Mouse (Mus musculus) T-helper 17 cell (primary cell): ENCODE results near the gene Tssk4.

ENCODE experiments used
- in situ Hi-C, 2 experiments: fragments of 300-600 bp; cut with MboI, MseI; formaldehyde crosslinking; loops; 1 replicate in 1 of 2; 2 replicates in 1 of 2; pipeline ENCODE4 v1.15.1; 2025; ENCODE audit warnings: high pct_unique_total_duplicates in 2 of 2

Gene Tssk4

DNA sequence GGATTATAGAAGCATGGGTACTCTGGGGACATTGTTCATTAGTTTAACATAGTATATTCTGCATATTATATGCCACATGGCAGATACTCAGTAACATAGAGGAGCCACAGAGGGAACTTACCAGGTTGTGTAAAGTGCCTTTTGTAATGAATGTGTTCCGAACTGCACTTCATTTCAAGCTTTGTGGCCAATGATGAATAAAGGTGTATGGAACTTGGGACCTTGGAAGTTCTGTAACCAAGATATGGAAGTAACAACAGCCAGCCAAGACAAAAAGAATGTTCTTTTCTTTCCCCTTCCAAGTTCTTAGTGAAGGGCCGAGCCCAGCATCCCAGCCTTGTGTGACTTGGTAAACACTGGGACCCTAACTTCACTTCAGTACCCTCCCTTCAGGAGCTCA lies at the start of gene Tssk4:
TSS of gene Tssk4 (plus strand) at position 301 of the 400 bp plus-strand sequence.
- in situ Hi-C loops = no loop called here

DNA sequence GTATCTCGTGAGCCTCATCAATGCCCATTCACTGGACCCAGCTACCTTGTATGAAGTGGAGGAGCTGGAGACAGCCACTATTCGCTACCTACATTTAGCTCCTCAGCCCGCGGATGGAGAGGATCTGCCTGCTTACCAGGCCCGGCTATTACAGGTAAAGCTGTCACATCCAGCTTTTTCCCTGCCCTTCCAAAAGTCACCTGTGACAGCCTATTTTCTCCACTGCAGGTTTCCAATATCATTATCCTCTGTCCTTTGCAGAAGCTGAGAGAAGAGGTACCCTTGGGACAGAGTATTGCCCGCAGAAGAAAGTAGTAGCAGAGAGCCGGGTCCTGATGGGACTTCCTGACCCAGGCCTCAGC lies 46.7 kb upstream of the Tssk4 start, which contains the start of gene Irf9:
TSS of gene Irf9 (plus strand) at position 301 of the 362 bp plus-strand sequence.
- in situ Hi-C loops = no loop called here

DNA sequence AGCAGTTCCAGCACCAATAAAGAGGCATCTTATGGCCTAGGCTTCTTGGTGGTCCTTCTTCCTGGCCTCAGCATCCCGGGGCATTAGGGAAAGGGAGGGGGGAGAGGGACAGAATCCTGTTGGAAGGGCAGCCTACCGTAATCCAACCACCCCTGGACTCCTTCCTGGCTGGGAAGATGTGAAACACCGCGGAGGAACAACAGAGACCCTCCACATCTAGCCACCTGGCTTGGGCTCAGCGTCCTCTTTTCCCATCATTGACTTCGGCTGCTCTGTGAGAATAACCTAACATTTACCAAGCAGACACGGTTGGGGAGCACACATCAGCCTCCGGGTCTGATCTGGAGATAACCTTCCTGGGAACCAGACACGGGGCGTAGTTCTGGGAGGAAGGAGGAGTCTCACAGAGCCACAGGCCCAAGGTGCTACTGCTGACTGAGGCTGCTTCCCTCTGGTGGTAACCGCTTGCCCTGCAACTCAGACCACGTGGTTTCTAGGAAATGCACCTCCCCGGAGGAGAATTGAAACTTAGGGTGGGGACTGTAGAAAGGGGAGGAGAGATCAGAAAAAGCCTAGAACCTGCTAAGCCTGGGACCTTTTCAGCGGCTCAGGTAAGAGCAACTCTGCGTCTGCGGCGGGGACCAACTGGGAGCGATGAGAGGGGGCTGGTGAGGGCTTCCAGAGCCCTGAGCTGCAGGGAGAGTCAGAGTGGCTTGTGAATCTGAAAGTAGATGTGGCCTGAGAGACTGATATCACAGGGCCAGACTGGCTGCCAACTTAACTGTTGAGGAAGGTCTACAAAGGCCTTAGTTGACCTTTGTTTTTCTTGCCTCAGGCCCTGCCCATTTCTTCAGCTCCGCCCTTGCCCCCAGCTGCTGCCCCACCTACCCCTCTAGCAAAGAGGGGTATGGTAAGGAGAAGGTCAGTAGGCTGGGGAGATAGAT lies 46.1 kb upstream of the Tssk4 start:
- in situ Hi-C loops = no loop called here

DNA sequence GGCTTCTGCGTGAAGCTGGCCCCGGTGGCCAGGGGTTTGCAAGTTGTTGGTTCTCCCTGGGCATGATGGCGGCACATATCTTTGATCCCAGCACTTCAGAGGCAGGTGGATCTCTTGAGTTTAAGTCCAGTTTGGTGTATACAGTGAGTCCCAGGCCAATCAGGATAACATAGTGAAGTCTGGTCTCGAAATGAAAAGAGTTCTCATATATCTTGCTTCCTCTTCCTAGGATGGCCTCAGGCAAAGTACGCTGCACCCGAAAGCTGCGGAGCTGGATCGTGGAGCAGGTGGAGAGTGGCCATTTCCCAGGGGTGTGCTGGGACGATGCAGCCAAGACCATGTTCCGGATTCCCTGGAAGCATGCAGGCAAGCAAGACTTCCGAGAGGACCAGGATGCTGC lies 45.2 kb upstream of the Tssk4 start:
- in situ Hi-C loops = no loop called here

DNA sequence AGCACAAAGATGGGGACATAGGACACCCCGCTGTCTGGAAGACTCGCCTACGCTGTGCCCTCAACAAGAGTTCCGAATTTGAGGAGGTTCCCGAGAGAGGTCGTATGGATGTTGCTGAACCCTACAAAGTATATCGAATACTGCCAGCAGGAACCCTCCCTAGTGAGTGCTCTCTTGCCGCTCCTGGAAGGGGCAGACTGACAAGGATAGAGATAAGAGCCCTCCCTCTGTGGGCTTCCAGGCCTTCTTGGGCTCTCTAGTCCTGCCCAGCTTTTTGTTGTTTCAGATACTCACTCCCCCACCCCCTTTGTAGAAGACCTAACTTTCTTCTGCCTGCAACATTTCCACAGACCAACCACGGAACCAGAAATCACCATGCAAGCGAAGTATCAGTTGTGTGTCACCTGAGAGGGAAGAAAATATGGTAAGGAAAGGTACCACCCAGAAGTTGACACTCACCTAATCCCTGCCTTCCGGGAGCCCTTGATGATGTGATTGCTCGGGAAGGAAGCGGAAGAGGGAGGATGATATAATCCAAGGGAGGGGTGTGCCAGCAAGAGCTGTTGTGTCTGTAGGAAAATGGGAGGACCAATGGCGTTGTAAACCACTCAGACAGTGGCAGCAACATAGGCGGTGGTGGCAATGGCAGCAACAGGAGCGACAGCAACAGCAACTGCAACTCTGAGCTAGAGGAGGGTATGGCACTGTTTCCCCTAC lies 44.1 kb upstream of the Tssk4 start:
- in situ Hi-C loops = no loop called here

DNA sequence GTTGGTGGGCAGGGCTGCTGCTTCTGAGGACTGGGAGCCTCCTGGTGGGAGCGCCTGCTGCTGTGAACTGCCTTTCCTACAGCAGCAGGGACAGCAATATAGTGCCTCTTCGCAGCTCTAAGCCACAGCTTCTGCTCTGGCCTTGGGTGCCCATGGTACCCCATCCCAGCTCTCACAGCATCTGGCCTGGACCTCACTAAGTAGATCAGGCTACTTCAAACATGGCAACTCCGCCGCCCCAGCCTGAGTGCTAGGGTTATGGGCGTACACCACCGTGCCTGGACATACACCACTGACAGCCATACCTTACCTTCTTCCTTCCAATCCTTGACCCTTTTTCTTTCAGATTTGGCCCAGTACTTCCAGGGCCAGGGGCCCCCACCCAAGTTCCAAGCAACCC lies 41.6 kb upstream of the Tssk4 start:
- in situ Hi-C loops = no loop called here

DNA sequence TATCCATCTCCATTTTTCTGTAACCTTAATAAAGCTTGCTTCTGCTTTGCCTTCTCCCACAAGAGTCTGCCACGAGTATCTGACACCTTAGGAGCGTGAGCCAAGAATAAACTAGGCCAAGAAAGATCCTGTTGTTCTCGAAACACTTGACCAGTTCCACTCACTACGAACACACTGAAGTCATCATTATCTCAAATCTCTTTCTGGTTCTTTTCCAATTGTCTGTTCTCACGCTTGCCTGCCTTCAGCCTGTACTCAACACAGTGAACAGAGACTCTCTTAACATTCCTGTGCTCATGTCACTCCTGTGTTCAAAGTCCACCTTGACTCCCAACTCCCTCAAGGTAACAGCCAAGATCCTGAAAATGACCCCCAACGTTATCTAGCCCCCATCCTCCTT lies 36.6 kb upstream of the Tssk4 start:
- in situ Hi-C loops = no loop called here

DNA sequence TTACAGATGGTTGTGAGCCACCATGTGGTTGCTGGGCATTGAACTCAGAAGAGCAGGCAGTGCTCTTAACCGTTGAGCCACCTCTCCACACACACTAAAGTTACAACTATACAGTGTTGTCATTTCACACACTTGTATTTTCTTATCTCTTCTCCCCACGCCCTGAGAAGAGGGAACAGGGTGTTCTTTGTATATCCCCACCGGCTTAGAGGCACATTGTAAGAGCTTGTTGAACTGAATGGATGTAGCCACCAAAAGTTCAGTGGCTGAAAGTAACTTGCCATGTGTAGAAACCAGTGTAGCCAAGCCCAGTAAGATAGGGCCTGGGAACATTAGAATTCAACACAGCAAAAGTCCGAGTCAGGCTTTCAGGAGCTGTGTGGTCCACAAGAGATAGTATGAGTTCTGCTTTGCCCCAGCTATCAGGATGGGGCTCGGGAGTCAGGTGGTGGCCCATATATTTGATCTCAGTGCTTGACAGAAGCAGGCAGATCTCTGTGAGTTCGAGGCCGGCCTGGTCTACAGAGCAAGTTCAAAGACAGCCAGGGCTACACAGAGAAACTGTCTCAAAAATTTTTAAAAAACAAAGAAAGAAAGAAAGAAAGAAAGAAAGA lies 35.3 kb upstream of the Tssk4 start:
- in situ Hi-C loops = no loop called here

DNA sequence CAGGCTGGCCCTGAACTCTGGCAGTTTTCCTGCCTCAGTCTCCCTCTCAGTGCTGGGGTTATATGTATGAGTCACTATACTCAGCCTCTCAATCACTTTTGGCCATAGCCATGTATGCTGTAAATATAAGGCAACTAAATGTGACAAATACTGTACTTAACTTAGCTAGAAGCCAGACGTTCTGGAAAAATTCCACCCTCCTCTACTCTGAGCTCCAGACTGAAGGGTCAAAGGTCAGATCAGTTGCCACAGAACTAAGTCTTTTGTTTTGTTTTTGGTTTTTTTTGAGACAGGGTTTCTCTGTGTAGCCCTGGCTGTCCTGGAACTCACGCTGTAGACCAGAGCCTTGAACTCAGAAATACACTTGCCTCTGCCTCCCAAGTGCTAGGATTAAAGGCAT lies 34.1 kb upstream of the Tssk4 start:
- in situ Hi-C loops = no loop called here

DNA sequence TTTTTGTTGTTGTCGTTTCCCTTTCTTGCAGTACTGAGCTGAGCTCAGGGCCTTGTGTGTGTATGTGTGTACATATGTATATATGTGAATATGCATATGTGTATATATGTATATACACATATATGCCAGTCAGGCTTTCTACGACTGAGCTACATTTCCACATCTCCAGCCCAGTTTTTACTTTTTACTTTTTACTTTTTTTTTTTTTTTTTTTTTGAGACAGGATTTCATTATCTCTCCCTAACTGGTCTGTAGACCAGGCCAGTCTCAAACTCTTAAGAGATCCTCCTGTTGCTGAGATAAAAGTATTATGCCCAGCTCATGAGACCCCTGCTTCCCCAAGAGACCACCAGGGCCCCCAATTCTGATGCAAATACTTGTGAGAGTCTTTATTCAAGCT lies 33.1 kb upstream of the Tssk4 start:
- in situ Hi-C loops = no loop called here

DNA sequence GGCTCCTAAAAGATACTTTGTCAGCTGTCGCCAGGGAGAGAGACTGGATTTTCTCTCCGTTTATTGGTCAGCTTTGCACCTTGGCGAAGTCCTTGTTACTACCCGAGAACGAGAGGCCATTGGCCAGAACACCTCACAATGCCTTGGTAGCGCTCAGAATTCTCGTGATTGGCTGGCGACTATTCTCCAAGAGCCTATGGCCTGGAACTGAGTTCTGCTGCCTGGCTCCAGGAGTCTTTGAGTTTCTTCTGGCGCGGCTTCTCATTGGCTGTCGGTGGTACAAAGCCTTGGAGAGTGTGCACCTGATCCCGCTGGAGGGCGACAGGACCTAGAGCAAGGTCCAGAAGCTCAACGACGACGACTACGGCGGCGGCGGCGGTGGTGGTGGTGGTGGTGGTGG lies 32.2 kb upstream of the Tssk4 start, which contains the start of gene Rec8:
TSS of gene Rec8 (plus strand) at position 216 of the 400 bp plus-strand sequence.
- in situ Hi-C loops = no loop called here

DNA sequence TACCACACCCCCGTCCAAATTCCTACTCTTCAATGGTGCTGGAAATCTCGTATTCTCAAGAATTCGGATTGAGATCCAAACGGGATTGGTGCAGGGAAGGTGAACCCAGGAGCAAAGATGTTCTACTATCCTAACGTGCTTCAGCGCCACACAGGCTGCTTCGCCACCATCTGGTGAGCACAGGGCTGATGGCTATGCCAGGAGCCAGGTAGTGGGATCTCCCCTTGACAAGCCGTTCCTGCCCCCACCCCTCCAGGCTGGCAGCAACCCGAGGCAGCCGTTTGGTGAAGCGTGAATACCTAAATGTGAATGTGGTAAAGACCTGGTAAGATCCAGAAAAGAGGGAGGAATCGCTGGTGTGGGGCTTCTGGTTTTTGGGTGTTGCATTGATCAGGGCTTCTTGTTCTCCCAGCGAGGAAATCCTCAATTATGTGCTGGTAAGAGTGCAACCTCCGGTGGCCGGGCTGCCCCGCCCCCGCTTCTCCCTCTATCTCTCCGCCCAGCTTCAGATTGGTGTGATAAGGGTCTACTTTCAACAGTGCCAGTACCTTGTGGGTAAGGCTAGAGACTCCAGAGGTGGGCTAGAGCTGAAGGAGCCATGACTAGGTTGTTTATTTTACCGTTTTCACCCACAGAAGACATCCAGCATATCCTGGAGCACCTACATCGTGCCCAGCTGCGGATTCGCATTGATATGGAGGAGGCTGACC lies 31.3 kb upstream of the Tssk4 start:
- in situ Hi-C loops = no loop called here

DNA sequence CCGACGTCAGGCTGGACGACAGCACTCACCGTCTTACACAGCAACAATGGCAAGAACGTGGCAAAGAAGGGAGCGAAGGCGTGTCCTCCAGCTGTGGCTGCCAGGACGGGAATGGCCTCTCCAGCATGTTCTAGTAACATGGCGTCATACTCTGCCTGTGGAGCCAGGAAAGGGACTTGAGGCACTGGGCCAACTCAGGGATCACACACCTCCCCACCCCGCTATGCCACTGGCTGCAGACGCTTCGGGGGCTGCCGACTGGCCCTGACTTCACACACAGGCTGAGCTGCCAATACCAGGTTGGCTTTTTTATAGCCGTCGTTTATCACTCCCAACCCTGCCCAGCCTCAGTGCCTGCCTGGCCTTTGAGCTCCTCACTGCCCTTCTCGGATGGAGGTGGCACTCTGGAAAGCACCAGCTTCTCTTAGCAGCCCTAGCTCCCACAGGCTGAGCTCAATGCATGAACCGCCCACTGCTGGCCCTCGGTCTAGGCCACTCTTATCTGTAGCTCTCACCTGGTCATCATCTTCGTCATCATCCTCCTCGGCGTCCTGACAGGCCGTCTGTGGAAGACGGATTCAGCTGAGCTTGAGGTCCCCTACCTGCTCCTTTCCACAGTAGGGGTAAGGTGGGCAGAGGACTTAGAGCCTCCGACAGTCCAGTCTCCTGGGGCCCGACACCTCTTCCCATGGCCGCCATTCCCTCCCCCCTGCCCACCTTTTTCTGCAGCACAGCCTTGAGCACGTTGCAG lies 21.7 kb upstream of the Tssk4 start:
- in situ Hi-C loops = no loop called here

DNA sequence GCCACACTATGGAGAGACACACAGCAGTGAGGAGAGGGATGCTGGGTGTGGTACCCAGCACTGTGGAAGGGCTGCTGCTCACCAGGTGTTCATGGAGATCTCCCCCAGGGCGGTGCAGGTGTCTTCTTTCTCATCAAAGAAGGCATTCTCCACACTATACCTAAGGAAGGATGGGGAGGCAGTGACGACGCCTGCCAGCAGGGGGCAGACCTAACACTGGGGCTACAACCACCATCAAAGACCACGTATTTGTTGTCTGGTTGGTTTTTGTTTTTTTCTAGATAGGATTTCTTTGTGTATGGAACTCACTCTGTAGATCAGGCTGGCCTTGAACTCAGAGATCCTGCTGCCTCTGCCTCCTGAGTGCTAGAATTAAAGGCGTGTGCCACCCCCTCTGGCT lies 20.7 kb upstream of the Tssk4 start:
- in situ Hi-C loops = no loop called here

DNA sequence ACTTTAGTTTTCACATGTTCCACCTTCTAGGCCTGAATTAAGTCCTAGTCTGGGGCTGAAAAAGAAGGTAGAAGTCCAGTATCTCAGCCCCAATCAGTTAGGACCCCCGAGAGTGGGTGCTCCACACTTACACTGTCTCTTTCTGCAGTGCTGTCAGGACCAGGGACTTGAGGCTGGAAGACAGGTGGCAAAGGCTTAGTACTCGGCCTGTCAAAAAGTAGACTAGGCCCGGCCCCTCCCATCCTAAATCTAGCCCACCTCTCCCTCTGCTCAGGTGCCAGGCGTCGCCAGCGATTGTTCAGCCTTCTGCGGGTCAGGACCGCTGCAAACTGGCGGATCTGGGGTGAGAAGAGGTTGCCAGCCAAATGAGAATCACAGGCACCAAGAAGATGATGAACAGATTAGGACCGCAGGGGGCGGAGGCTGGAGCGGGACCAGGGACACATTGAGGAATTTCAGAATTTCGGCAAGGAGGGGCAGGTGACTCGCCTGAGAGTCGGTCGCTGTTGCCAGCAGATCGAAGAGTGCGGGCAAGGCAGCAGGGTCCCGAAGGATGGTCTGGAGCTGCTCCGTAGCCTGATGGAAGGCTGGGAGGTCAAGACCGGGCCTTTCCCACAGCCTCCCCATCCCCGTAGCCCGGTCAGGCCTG lies 15.0 kb upstream of the Tssk4 start:
- in situ Hi-C loops = loop anchor here in 1 of 2 experiments (5.0 kb wide), 1 partner anchor 87 kb away; the partner anchor contains the start of gene Rabggta

DNA sequence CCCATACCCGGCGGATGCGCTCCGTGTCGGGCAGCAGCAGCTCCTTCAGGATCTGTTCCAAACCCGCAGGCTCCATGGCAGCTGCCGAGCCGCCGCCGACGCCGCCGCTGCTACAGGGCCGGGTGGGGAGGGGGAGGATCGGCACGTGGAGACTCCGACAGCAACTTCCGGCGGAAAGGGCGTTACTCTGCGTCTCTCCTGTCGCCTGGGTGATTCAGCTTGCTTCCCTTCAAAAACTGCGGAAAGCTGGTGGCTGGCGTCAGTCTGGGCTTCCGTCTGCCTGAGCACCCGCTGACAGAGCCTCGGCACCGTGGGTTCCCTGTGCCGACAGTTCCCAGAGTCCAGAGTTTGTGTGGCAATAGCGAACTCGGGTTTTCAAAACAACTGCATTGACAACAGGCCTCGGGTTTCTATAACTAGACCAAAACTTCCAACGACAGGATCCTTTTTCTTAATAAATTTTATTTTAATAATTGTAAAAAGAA lies 14.4 kb upstream of the Tssk4 start, which contains the start of gene Ipo4:
TSS of gene Ipo4 (minus strand) at position 435 of the 485 bp plus-strand sequence.
- in situ Hi-C loops = loop anchor here in 1 of 2 experiments (5.0 kb wide), 1 partner anchor 87 kb away; the partner anchor contains the start of gene Rabggta

DNA sequence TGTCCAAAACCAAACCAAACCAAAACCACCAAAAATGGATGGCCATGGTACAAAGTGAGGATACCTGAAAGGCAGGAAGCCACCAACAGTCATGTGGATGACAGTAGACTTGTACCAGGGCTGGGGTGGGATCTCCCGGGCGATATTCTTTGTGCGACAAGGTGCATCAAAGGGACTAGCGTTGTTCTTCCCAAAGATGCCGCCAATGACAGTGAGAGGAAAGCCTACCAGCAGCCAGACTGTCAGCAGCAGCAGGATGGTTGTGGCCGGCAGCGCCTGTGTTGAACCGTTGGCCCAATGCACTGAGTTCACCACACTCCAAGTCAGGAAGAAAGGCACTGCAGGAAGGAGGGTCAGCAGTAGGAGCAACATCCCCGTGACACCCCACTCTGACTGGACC lies 12.2 kb upstream of the Tssk4 start, which contains the start of gene Gm49378:
TSS of gene Gm49378 (minus strand) at position 101 of the 400 bp plus-strand sequence.
- in situ Hi-C loops = loop anchor here in 1 of 2 experiments (5.0 kb wide), 1 partner anchor 85 kb away; the partner anchor contains the start of gene Rabggta

DNA sequence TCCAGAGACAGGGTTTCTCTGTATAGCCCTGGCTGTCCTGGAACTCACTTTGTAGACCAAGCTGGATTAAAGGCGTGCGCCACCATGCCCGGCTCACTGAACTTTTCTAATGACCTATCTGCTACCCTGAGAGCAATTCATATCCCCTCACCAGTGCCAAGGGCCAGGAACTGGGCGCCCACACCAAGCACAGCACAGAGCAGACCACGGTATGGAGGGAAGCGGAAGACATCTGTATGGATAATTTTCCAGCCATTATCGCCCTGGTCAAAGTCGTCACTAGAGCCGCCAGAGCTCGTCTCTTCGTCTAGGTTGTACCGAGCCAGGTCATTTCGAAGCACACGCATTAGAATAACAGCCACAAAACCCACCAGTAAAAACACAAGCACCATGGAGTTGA lies 9.2 kb upstream of the Tssk4 start:
- in situ Hi-C loops = no loop called here

DNA sequence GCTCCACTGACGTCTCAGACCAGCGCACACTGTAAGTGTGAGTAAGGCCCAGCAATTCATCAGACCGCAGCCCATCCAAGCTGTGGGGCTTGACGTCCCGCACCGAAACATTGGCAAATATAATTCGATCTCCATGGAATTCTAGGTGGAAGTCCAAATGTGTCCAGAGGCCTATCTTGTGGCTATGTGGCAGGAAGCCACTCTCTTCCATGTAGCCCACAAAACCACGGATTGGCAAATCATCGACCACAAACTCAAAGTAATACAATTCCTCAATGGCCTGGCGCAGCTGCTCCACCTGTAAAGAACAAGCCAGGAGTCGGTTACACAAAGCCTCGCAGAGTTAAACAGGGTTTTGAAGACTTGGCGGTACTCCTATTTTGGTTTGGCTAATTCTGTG lies 8.7 kb upstream of the Tssk4 start:
- in situ Hi-C loops = no loop called here

DNA sequence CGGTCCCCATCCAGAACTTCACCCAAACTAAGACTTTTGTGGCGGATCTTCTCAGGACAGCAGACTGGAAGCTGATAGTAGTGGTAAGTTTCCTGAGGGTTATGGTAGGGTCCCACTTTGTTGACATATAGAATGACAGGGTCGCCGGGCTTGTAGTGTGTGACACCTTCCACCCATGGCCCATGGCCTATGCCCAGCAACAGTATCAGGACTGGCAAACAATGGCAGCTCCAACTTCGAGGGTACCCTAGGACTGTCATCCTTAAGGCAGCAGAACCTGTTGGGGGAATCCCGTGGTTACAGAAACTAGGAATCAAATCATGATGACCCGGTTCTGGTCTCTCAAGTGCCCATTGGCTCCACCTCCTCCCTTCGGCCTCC lies 7.3 kb upstream of the Tssk4 start:
- in situ Hi-C loops = no loop called here
